Mouse (Mus musculus) bone marrow macrophage, adult 2 months (primary cell): ENCODE data around the gene Gdpd5.

Experiments
- CTCF ChIP-seq: IDR thresholded peaks from 2 replicates; pipeline ENCODE4 v1.5.1; 2012; ENCODE audit warnings: low read depth, mild to moderate bottlenecking, low read length, moderate library complexity
- POLR2A ChIP-seq: IDR thresholded peaks from 2 replicates; pipeline ENCODE4 v1.6.1; 2012; ENCODE audit warnings: mild to moderate bottlenecking, low read depth, low read length, borderline replicate concordance

- peak; percentile 30 for TF ChIP-seq CTCF
- TF ChIP-seq POLR2A, result no peak
These were observed 69.5 kb downstream of the Gdpd5 start for GRCm38 (mm10) chr7:99450703-99451102.
